Mouse (Mus musculus): ENCODE data around the gene Pex6. TPM values are rescaled to one million over a fixed set of nuclear protein-coding genes. Genes with fewer than 3 reads are reported as not detected.
"Not testable (repeated sequence)": the region's sequence is repeated elsewhere in the genome, so short reads cannot be mapped to it uniquely, and the experiment has no call there.

The Pex6 gene
- total RNA-seq, 2 experiments from 2014 or later = 37.6 to 38.1 TPM

GRCm38 (mm10) chr17:46727271-46727670, 16.0 kb downstream of the Pex6 start:
- no peak for DNase-seq (ENCODE audit: low spot score in 2 of 2)
- intact Hi-C loops (cut with DNase I) = no loop called here

- intact Hi-C loops (cut with DNase I) = no loop called here
- no peak for DNase-seq (ENCODE audit: low spot score in 2 of 2)
Measured at GRCm38 (mm10) chr17:46728021-46728420, 16.8 kb downstream of the Pex6 start.

GRCm38 (mm10) chr17:46728496-46728895, 17.2 kb downstream of the Pex6 start:
- intact Hi-C loops (cut with DNase I) = no loop called here
- no peak for DNase-seq (ENCODE audit: low spot score in 2 of 2)

GRCm38 (mm10) chr17:46728904-46729318, 17.6 kb downstream of the Pex6 start, which contains the start of gene Gnmt:
Gene Gnmt (minus strand): TSS chr17:46729168.
- intact Hi-C loops (cut with DNase I) = no loop called here

GRCm38 (mm10) chr17:46734055-46734454, 22.8 kb downstream of the Pex6 start:
- no peak for DNase-seq (ENCODE audit: low spot score in 2 of 2)
- intact Hi-C loops (cut with DNase I) = no loop called here

More at GRCm38 (mm10) chr17:46728904-46729318, 17.6 kb downstream of the Pex6 start, which contains the start of gene Gnmt:
- DNase-seq (ENCODE audit: low spot score in 2 of 2) = no peak

GRCm38 (mm10) chr17:46735287-46735686, 24.0 kb downstream of the Pex6 start:
- no peak for DNase-seq (ENCODE audit: low spot score in 2 of 2)
- intact Hi-C loops (cut with DNase I) = no loop called here

GRCm38 (mm10) chr17:46736160-46736559, 24.9 kb downstream of the Pex6 start:
- intact Hi-C loops (cut with DNase I) = no loop called here
- peak; percentile 26 to 47 for DNase-seq (ENCODE audit: low spot score in 2 of 2)

GRCm38 (mm10) chr17:46741305-46741704, 30.0 kb downstream of the Pex6 start:
- DNase-seq (ENCODE audit: low spot score in 2 of 2) = no peak
- intact Hi-C loops (cut with DNase I) = no loop called here

- intact Hi-C loops (cut with DNase I) = no loop called here
- no peak for DNase-seq (ENCODE audit: low spot score in 2 of 2)
Measured at GRCm38 (mm10) chr17:46742986-46743385, 31.7 kb downstream of the Pex6 start.

GRCm38 (mm10) chr17:46745506-46745905, 34.2 kb downstream of the Pex6 start:
- intact Hi-C loops (cut with DNase I) = no loop called here
- no peak for DNase-seq (ENCODE audit: low spot score in 2 of 2)

- intact Hi-C loops (cut with DNase I) = no loop called here
- no peak for DNase-seq (ENCODE audit: low spot score in 2 of 2)
Measured at GRCm38 (mm10) chr17:46747234-46747633, 36.0 kb downstream of the Pex6 start.

- intact Hi-C loops (cut with DNase I) = no loop called here
- DNase-seq (ENCODE audit: low spot score in 2 of 2) = no peak
Measured at GRCm38 (mm10) chr17:46747806-46748205, 36.5 kb downstream of the Pex6 start.

GRCm38 (mm10) chr17:46749282-46749681, 38.0 kb downstream of the Pex6 start:
- intact Hi-C loops (cut with DNase I) = no loop called here

GRCm38 (mm10) chr17:46750580-46750979, 39.3 kb downstream of the Pex6 start:
- no peak for DNase-seq (ENCODE audit: low spot score in 2 of 2)
- intact Hi-C loops (cut with DNase I) = no loop called here

More at GRCm38 (mm10) chr17:46749282-46749681, 38.0 kb downstream of the Pex6 start:
- DNase-seq (ENCODE audit: low spot score in 2 of 2) = no peak

- intact Hi-C loops (cut with DNase I) = no loop called here
- peak; percentile 50 to 76 for DNase-seq (ENCODE audit: low spot score in 2 of 2)
Measured at GRCm38 (mm10) chr17:46751056-46751793, 40.0 kb downstream of the Pex6 start.

GRCm38 (mm10) chr17:46751794-46752556, 40.7 kb downstream of the Pex6 start, which contains the start of gene Cnpy3:
Gene Cnpy3 (minus strand): TSS chr17:46752214.
- intact Hi-C loops (cut with DNase I) = no loop called here
- peak; percentile 99 for DNase-seq (ENCODE audit: low spot score in 2 of 2)

- intact Hi-C loops (cut with DNase I) = no loop called here
- DNase-seq (ENCODE audit: low spot score in 2 of 2) = peak in 1 of 2 experiments; percentile 41
Measured at GRCm38 (mm10) chr17:46758753-46759152, 47.5 kb downstream of the Pex6 start.

- no peak for DNase-seq (ENCODE audit: low spot score in 2 of 2)
- intact Hi-C loops (cut with DNase I) = no loop called here
Measured at GRCm38 (mm10) chr17:46763544-46763943, 52.3 kb downstream of the Pex6 start, which contains the start of gene Ptcra. Gene Ptcra (minus strand): TSS chr17:46763712.

GRCm38 (mm10) chr17:46764916-46765315, 53.7 kb downstream of the Pex6 start:
- intact Hi-C loops (cut with DNase I) = not testable (repeated sequence)
- peak; percentile 39 to 71 for DNase-seq (ENCODE audit: low spot score in 2 of 2)

- DNase-seq (ENCODE audit: low spot score in 2 of 2) = no peak
- intact Hi-C loops (cut with DNase I) = no loop called here
Measured at GRCm38 (mm10) chr17:46767868-46768267, 56.6 kb downstream of the Pex6 start.

Data from left cerebral cortex, postnatal 14 days (tissue).